Mouse (Mus musculus): Measurements from ENCODE around the gene 4930502E18Rik. TPM values are rescaled to one million over a fixed set of nuclear protein-coding genes. Genes with fewer than 3 reads are reported as not detected.

The 4930502E18Rik gene
- polyA plus RNA-seq, 1 experiment from 2014 or later, result not detected

GRCm38 (mm10) chrX:53715942-53716322, 8.7 kb upstream of the 4930502E18Rik start:
- Histone ChIP-seq H3K4me1 (replicated peaks; ENCODE audit: control insufficient read depth, insufficient read depth, low read length) (no peaks in the 10 kb centered on the region), H3K4me3 (ENCODE audit: low read length) (peak overlapping the region; percentile 39), H3K4me2 (ENCODE audit: low read depth, low read length) (peak overlapping the region; percentile 60), H3K27ac (ENCODE audit: low read length) (no peak overlapping the region), H3K9ac (ENCODE audit: low read length) (peak overlapping the region; percentile 21; the same call in 1 of the 2 replicates), H3K27me3 (ENCODE audit: control insufficient read depth, insufficient read depth, low read depth, low read length) (no peaks in the 10 kb centered on the region), H3K9me3 (ENCODE audit: control insufficient read depth, low read length) (no peaks in the 10 kb centered on the region), H3K36me3 (ENCODE audit: control insufficient read depth, insufficient read depth, low read length) (no peaks in the 10 kb centered on the region)
- 0 out of 2 replicates have a peak, but pooled peaks have one; percentile 41 for ATAC-seq (ENCODE audit: low read depth)
- 65% methylated on average over 2 of the region's 2 CpGs for WGBS

- Histone ChIP-seq H3K9me3 (ENCODE audit: control insufficient read depth, low read length) (no peaks in the 10 kb centered on the region), H3K27ac (ENCODE audit: low read length) (no peak overlapping the region), H3K4me2 (ENCODE audit: low read depth, low read length) (peak overlapping the region; percentile 60), H3K27me3 (ENCODE audit: control insufficient read depth, insufficient read depth, low read depth, low read length) (no peaks in the 10 kb centered on the region), H3K9ac (ENCODE audit: low read length) (peak overlapping the region; percentile 21), H3K4me1 (replicated peaks; ENCODE audit: control insufficient read depth, insufficient read depth, low read length) (no peaks in the 10 kb centered on the region), H3K4me3 (ENCODE audit: low read length) (peak overlapping the region; percentile 39), H3K36me3 (ENCODE audit: control insufficient read depth, insufficient read depth, low read length) (no peaks in the 10 kb centered on the region)
- ATAC-seq (ENCODE audit: low read depth), result peak; percentile 65
- 22% methylated on average over 33 of the region's 49 CpGs for WGBS
Measured at GRCm38 (mm10) chrX:53716323-53717182, 8.1 kb upstream of the 4930502E18Rik start.

- H3K4me3 ChIP-seq (ENCODE audit: low read length), result no peak overlapping the region
- no peak overlapping the region for H3K9ac ChIP-seq (ENCODE audit: low read length)
- no peaks in the 10 kb centered on the region for H3K9me3 ChIP-seq (ENCODE audit: control insufficient read depth, low read length)
- H3K27me3 ChIP-seq (ENCODE audit: control insufficient read depth, insufficient read depth, low read depth, low read length), result no peaks in the 10 kb centered on the region
- H3K36me3 ChIP-seq (ENCODE audit: control insufficient read depth, insufficient read depth, low read length), result no peaks in the 10 kb centered on the region
- H3K27ac ChIP-seq (ENCODE audit: low read length), result no peak overlapping the region
- H3K4me1 ChIP-seq (replicated peaks; ENCODE audit: control insufficient read depth, insufficient read depth, low read length), result no peaks in the 10 kb centered on the region
- H3K4me2 ChIP-seq (ENCODE audit: low read depth, low read length), result no peak overlapping the region
- ATAC-seq (ENCODE audit: low read depth), result no peak
- 86% methylated on average over 2 of the region's 2 CpGs for WGBS
Measured at GRCm38 (mm10) chrX:53728967-53729366, 4.3 kb downstream of the 4930502E18Rik start.

GRCm38 (mm10) chrX:53752851-53753250, 28.2 kb downstream of the 4930502E18Rik start:
- H3K36me3 ChIP-seq (ENCODE audit: control insufficient read depth, insufficient read depth, low read length), result no peaks in the 10 kb centered on the region
- no peaks in the 10 kb centered on the region for H3K4me1 ChIP-seq (replicated peaks; ENCODE audit: control insufficient read depth, insufficient read depth, low read length)
- H3K27ac ChIP-seq (ENCODE audit: low read length), result no peak overlapping the region
- WGBS, result 88% methylated on average over 1 of the region's 1 CpGs
- no peaks in the 10 kb centered on the region; the same call in none of the 2 replicates for H3K9me3 ChIP-seq (ENCODE audit: control insufficient read depth, low read length)
- H3K4me2 ChIP-seq (ENCODE audit: low read depth, low read length), result no peak overlapping the region
- ATAC-seq (ENCODE audit: low read depth), result no peak
- H3K9ac ChIP-seq (ENCODE audit: low read length), result no peak overlapping the region
- no peak overlapping the region for H3K4me3 ChIP-seq (ENCODE audit: low read length)
- no peaks in the 10 kb centered on the region for H3K27me3 ChIP-seq (ENCODE audit: control insufficient read depth, insufficient read depth, low read depth, low read length)

GRCm38 (mm10) chrX:53757736-53758135, 33.1 kb downstream of the 4930502E18Rik start, which contains the start of gene 1700013H16Rik:
1700013H16Rik (minus strand) TSS chrX:53757831.
- Histone ChIP-seq H3K36me3 (ENCODE audit: control insufficient read depth, insufficient read depth, low read length) (no peaks in the 10 kb centered on the region), H3K27ac (ENCODE audit: low read length) (no peak within 1 kb of the TSS), H3K4me3 (ENCODE audit: low read length) (no peak within 1 kb of the TSS), H3K9me3 (ENCODE audit: control insufficient read depth, low read length) (no peaks in the 10 kb centered on the region; the same call in none of the 2 replicates), H3K9ac (ENCODE audit: low read length) (no peak within 1 kb of the TSS), H3K4me2 (ENCODE audit: low read depth, low read length) (no peak within 1 kb of the TSS), H3K27me3 (ENCODE audit: control insufficient read depth, insufficient read depth, low read depth, low read length) (no peaks in the 10 kb centered on the region), H3K4me1 (replicated peaks; ENCODE audit: control insufficient read depth, insufficient read depth, low read length) (no peaks in the 10 kb centered on the region)
- 89% methylated on average over 16 of the region's 16 CpGs for WGBS
- no peak for ATAC-seq (ENCODE audit: low read depth)

GRCm38 (mm10) chrX:53776276-53776675, 51.6 kb downstream of the 4930502E18Rik start, which contains the start of gene Zfp36l3:
Zfp36l3 (minus strand) TSS chrX:53776394.
- Histone ChIP-seq H3K27me3 (ENCODE audit: control insufficient read depth, insufficient read depth, low read depth, low read length) (no peaks in the 10 kb centered on the region), H3K9me3 (ENCODE audit: control insufficient read depth, low read length) (no peaks in the 10 kb centered on the region), H3K4me2 (ENCODE audit: low read depth, low read length) (no peak within 1 kb of the TSS), H3K36me3 (ENCODE audit: control insufficient read depth, insufficient read depth, low read length) (no peaks in the 10 kb centered on the region), H3K4me1 (replicated peaks; ENCODE audit: control insufficient read depth, insufficient read depth, low read length) (no peaks in the 10 kb centered on the region), H3K4me3 (ENCODE audit: low read length) (no peak within 1 kb of the TSS), H3K27ac (ENCODE audit: low read length) (no peak within 1 kb of the TSS), H3K9ac (ENCODE audit: low read length) (no peak within 1 kb of the TSS)
- no peak for ATAC-seq (ENCODE audit: low read depth)
- WGBS, result 87% methylated on average over 12 of the region's 12 CpGs

Other genes starting within 250 kb of the 4930502E18Rik start
- gene Rtl8c, start 116.8 kb upstream of the 4930502E18Rik start, polyA plus RNA-seq (2015; fragmentation: Nextera tagmentation; extraction: Ambion mirVana), result 37.7 and 38.0 TPM in 2 replicates
- not detected in 2 replicates for gene Gm14597, start 115.8 kb upstream of the 4930502E18Rik start, polyA plus RNA-seq (2015; fragmentation: Nextera tagmentation; extraction: Ambion mirVana)
- gene Rtl8a, start 81.1 kb upstream of the 4930502E18Rik start, polyA plus RNA-seq (2015; fragmentation: Nextera tagmentation; extraction: Ambion mirVana), result 91.9 and 93.6 TPM in 2 replicates
- gene Rtl8b, start 54.4 kb upstream of the 4930502E18Rik start, polyA plus RNA-seq (2015; fragmentation: Nextera tagmentation; extraction: Ambion mirVana), result 73.3 and 75.5 TPM in 2 replicates
- gene 1700013H16Rik, start 33.0 kb downstream of the 4930502E18Rik start, polyA plus RNA-seq (2015; fragmentation: Nextera tagmentation; extraction: Ambion mirVana), result not detected in 2 replicates
- gene Zfp36l3, start 51.6 kb downstream of the 4930502E18Rik start, polyA plus RNA-seq (2015; fragmentation: Nextera tagmentation; extraction: Ambion mirVana), result not detected in 2 replicates
- gene Xlr, start 72.9 kb downstream of the 4930502E18Rik start, polyA plus RNA-seq (2015; fragmentation: Nextera tagmentation; extraction: Ambion mirVana), result 1.5 and 1.6 TPM in 2 replicates